Mouse (Mus musculus) hindbrain, embryonic 11.5 days (tissue): Measurements from ENCODE around the gene Tubb2a. TPM values are rescaled to one million over a fixed set of nuclear protein-coding genes. Genes with fewer than 3 reads are reported as not detected.

Experiments used
- ATAC-seq: fragments of 200-750 bp; cut with Nextera tagmentation; 2 replicates; pipeline ENCODE4 v1.8.0; 2017; ENCODE audit warnings: mild to moderate bottlenecking, moderate TSS enrichment, moderate library complexity; ENCODE audit not compliant: low FRiP score
- DNase-seq: peaks from one replicate; pipeline ENCODE4 v3.0.0-alpha.2; 2015; ENCODE audit warnings: low spot score
- H3K27ac ChIP-seq: fragments of 300-500 bp; sonication (generic); 2 replicates; pipeline ENCODE4 v1.5.1; 2014; ENCODE audit warnings: mild to moderate bottlenecking, low read depth, low read length
- H3K27me3 ChIP-seq: fragments of 300-500 bp; sonication (generic); 2 replicates; pipeline ENCODE4 v1.6.1; 2014; ENCODE audit warnings: mild to moderate bottlenecking, low read length, moderate library complexity, mixed read lengths; ENCODE audit not compliant: control insufficient read depth, insufficient read depth
- H3K36me3 ChIP-seq: fragments of 300-500 bp; sonication (generic); 2 replicates; pipeline ENCODE4 v1.6.1; 2014; ENCODE audit warnings: mild to moderate bottlenecking, low read length, moderate library complexity, mixed read lengths; ENCODE audit not compliant: control insufficient read depth, insufficient read depth
- H3K4me1 ChIP-seq: fragments of 300-500 bp; sonication (generic); replicated peaks from 2 replicates; pipeline ENCODE4 v1.6.1; 2014; ENCODE audit warnings: low read length, mixed read lengths; ENCODE audit not compliant: control insufficient read depth, insufficient read depth
- H3K4me2 ChIP-seq: fragments of 300-500 bp; sonication (generic); replicated peaks from 2 replicates; pipeline ENCODE4 v1.6.1; 2014; ENCODE audit warnings: mild to moderate bottlenecking, low read depth, low read length
- H3K4me3 ChIP-seq: fragments of 300-500 bp; sonication (generic); 2 replicates; pipeline ENCODE4 v1.5.1; 2014; ENCODE audit warnings: low read depth, low read length
- H3K9ac ChIP-seq: fragments of 300-500 bp; sonication (generic); 2 replicates; pipeline ENCODE4 v1.6.1; 2014; ENCODE audit warnings: low read depth, low read length
- H3K9me3 ChIP-seq: fragments of 300-500 bp; sonication (generic); 2 replicates; pipeline ENCODE4 v1.6.1; 2016; ENCODE audit warnings: low read length; ENCODE audit not compliant: control insufficient read depth
- WGBS: fragments of 180-500 bp; shearing (Covaris S2); extraction: QIAGEN DNeasy Blood & Tissue Kit; methylation state at CpG from one replicate; pipeline ENCODE4 v1.1.7; 2014; 5-methylcytosine and 5-hydroxymethylcytosine counted together
- polyA plus RNA-seq: library from polyadenylated mRNA; unstranded; fragments of >200 nt; fragmentation: Nextera tagmentation; extraction: Ambion mirVana; gene quantifications from 2 replicates; pipeline ENCODE4 v1.2.1, GENCODE M21; 2014

Gene Tubb2a
- polyA plus RNA-seq = 422 and 447 TPM in 2 replicates

- Histone ChIP-seq H3K9ac (peak within 1 kb of the TSS; percentile 77), H3K4me1 (0 out of 2 replicates have a peak, but pooled peaks cover 3% of the 10 kb centered on the region), H3K36me3 (no peaks in the 10 kb centered on the region), H3K27me3 (no peaks in the 10 kb centered on the region), H3K27ac (peak within 1 kb of the TSS; percentile 76), H3K4me3 (peak within 1 kb of the TSS; percentile 77), H3K9me3 (no peaks in the 10 kb centered on the region), H3K4me2 (peak within 1 kb of the TSS; percentile 89)
- ATAC-seq = peak; percentile 89
- peak; percentile 92 for DNase-seq
- 1% methylated on average over 43 of the region's 45 CpGs for WGBS
These were observed at the start of gene Tubb2a for GRCm38 (mm10) chr13:34077492-34078271. Tubb2a (minus strand) TSS chr13:34078007.

DNA sequence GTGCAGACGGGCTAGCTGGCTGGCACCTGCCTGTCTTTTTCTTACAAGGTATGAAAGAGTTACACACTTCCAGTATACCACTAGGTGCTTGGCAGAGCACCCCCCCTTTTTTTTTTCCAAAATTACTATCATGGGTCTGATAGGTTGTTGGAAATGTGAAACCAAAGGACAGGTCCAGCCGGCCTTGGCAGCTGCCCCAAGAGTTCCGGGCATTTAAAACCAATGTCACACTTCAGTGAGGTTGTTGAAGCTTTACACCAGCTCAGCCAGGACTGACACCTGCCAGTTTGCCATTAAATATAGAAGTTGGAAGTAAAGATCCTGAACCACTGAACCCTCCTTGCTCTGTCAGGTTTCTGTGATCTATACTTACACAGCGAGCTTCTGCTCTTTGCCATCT is 47.9 kb upstream of the Tubb2a start:
- 73% methylated on average over 4 of the region's 4 CpGs for WGBS
- H3K4me2 ChIP-seq = peak overlapping the region; percentile 62
- no peaks in the 10 kb centered on the region for H3K27me3 ChIP-seq
- no peaks in the 10 kb centered on the region for H3K36me3 ChIP-seq
- H3K4me3 ChIP-seq = peak overlapping the region; percentile 32
- no peak for ATAC-seq
- H3K4me1 ChIP-seq = no peaks in the 10 kb centered on the region
- DNase-seq = no peak
- no peak overlapping the region for H3K27ac ChIP-seq
- peak overlapping the region; percentile 27; the same call in 1 of the 2 replicates for H3K9ac ChIP-seq
- H3K9me3 ChIP-seq = no peaks in the 10 kb centered on the region

DNA sequence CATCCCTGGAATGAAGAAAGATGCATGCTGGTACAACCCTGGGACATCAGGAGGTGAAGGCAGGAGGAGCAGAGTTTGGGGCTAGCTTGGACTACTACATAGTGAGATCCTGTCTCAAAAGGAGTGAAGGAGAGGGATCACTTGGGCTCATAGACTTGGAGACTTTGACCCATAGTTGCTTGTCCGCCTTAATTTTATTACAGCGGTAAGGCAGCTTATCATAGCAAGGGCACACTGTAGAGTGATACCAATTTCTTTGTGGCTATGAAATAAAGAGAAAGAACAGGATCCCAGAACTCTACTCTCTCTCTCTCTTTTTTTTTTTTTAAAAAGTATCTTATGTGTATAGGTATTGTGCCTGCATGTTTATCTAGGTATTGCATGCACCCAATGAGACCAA is 42.7 kb upstream of the Tubb2a start:
- ATAC-seq (no peak), DNase-seq (no peak)
- H3K4me3 ChIP-seq = no peak overlapping the region
- no peaks in the 10 kb centered on the region for H3K27me3 ChIP-seq
- no peaks in the 10 kb centered on the region for H3K4me1 ChIP-seq
- H3K4me2 ChIP-seq = no peak overlapping the region
- no peaks in the 10 kb centered on the region for H3K36me3 ChIP-seq
- H3K27ac ChIP-seq = no peak overlapping the region
- H3K9ac ChIP-seq = no peak overlapping the region
- no peaks in the 10 kb centered on the region for H3K9me3 ChIP-seq
- WGBS = 99% methylated on average over 2 of the region's 2 CpGs

GRCm38 (mm10) chr13:34119406-34119805 is 41.6 kb upstream of the Tubb2a start:
- WGBS = 80% methylated on average over 4 of the region's 4 CpGs
- no peak overlapping the region for H3K27ac ChIP-seq
- no peaks in the 10 kb centered on the region for H3K4me1 ChIP-seq
- no peak overlapping the region for H3K4me2 ChIP-seq
- H3K27me3 ChIP-seq = no peaks in the 10 kb centered on the region
- DNase-seq = no peak
- no peak for ATAC-seq
- no peak overlapping the region for H3K4me3 ChIP-seq
- H3K36me3 ChIP-seq = no peaks in the 10 kb centered on the region
- no peak overlapping the region for H3K9ac ChIP-seq
- no peaks in the 10 kb centered on the region for H3K9me3 ChIP-seq

DNA sequence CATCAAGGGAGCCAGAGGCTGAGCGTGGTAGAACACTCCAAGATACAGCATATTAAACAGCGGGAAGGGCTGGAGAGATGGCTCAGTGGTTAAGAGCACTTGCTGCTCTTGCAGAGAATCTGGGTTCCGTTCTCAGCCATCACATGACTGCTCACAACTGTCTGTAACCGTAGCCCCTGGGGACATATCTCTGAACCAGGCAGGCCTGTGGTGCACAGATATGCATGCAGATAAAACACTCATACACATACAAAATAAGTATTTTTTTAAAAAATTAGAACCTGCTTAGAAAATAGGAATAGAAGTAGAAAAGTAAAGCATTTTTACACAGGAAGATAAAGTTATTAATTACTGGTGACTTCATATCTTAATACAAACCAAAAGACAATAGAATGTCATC is 41.0 kb upstream of the Tubb2a start:
- no peak for ATAC-seq

GRCm38 (mm10) chr13:34116508-34116907 is 38.7 kb upstream of the Tubb2a start:
- ATAC-seq (no peak), DNase-seq (no peak)
- 73% methylated on average over 6 of the region's 6 CpGs for WGBS
- H3K9me3 ChIP-seq = no peaks in the 10 kb centered on the region
- H3K4me2 ChIP-seq = no peak overlapping the region
- no peaks in the 10 kb centered on the region for H3K4me1 ChIP-seq
- no peaks in the 10 kb centered on the region for H3K27me3 ChIP-seq
- H3K4me3 ChIP-seq = no peak overlapping the region
- no peak overlapping the region for H3K27ac ChIP-seq
- H3K9ac ChIP-seq = no peak overlapping the region
- no peaks in the 10 kb centered on the region for H3K36me3 ChIP-seq

More for the DNA sequence above, 41.0 kb upstream of the Tubb2a start:
- Histone ChIP-seq H3K9ac (no peak overlapping the region), H3K36me3 (no peaks in the 10 kb centered on the region), H3K4me1 (no peaks in the 10 kb centered on the region), H3K27ac (no peak overlapping the region), H3K4me2 (no peak overlapping the region), H3K4me3 (no peak overlapping the region), H3K27me3 (no peaks in the 10 kb centered on the region), H3K9me3 (no peaks in the 10 kb centered on the region)
- DNase-seq = no peak
- 82% methylated on average over 4 of the region's 4 CpGs for WGBS

- no peak overlapping the region for H3K27ac ChIP-seq
- no peaks in the 10 kb centered on the region for H3K27me3 ChIP-seq
- H3K4me2 ChIP-seq = no peak overlapping the region
- no peaks in the 10 kb centered on the region for H3K4me1 ChIP-seq
- H3K9me3 ChIP-seq = no peaks in the 10 kb centered on the region
- no peak overlapping the region for H3K9ac ChIP-seq
- 90% methylated on average over 4 of the region's 4 CpGs for WGBS
- H3K36me3 ChIP-seq = no peaks in the 10 kb centered on the region
- H3K4me3 ChIP-seq = no peak overlapping the region
- no peak for ATAC-seq
- no peak for DNase-seq
These were observed 36.8 kb upstream of the Tubb2a start for GRCm38 (mm10) chr13:34114654-34115053.

DNA sequence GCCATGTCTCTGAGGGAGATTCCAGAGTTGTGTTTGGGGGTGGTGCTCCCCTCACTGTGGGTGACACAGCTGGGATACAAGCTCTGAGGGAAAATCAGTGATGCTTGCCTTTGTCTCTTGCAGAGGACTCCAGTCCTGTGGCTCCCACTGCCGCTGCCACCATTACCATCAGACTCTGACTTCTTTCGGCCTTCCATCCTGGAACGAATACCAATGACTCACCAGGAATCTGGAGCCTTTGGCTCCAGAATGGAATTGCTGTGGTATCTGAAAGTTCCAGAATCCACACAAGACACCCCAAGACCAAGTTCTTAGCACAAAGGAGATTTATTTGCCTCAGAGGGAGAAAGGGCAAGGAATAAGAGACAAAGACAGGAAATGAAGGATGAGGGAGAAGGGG is 35.3 kb upstream of the Tubb2a start:
- no peak overlapping the region for H3K9ac ChIP-seq
- H3K36me3 ChIP-seq = no peaks in the 10 kb centered on the region
- 90% methylated on average over 3 of the region's 3 CpGs for WGBS
- DNase-seq (no peak), ATAC-seq (no peak)
- no peak overlapping the region for H3K4me3 ChIP-seq
- no peaks in the 10 kb centered on the region for H3K4me1 ChIP-seq
- no peak overlapping the region for H3K27ac ChIP-seq
- no peaks in the 10 kb centered on the region for H3K9me3 ChIP-seq
- no peak overlapping the region for H3K4me2 ChIP-seq
- H3K27me3 ChIP-seq = no peaks in the 10 kb centered on the region
